Comparison of ENCODE assay signal across 12 mouse cellular contexts in genomic region chr12:56697785-56698184, GRCm38 (mm10). TPM values are rescaled to one million over a fixed set of nuclear protein-coding genes. Genes with fewer than 3 reads are reported as not detected.
A peak's percentile ranks its signal among the peaks of the same experiment; 100 is the strongest.
DNase-seq lines count a peak whose midpoint lies in the region; ATAC-seq lines count a peak whose summit lies in the region.
"Had no signal": no experiment of that assay in that cellular context is flagged by ENCODE, and none has a peak within 500 bp of the region (broad histone marks: within the 10 kb centered on the region; RNA-seq: fewer than 3 reads in every experiment).

No protein-coding gene starts in this region.

- no peak for ATAC-seq in heart, embryonic 14.5 days (ENCODE audit: insufficient number of reproducible peaks, insufficient read depth, low FRiP score, low read depth)
- no peak for ATAC-seq in lung, embryonic 16.5 days (ENCODE audit: low read depth)
- ATAC-seq in intestine, embryonic 16.5 days: no peak
- ATAC-seq in stomach, embryonic 15.5 days (ENCODE audit: insufficient read depth, low FRiP score, low read depth): no peak
- ATAC-seq: CD4-positive, CD25-positive, alpha-beta regulatory T cell, adult 4 months; forebrain, embryonic 16.5 days had no signal

- H3K4me3 ChIP-seq in heart, embryonic 14.5 days (ENCODE audit: control insufficient read depth in 1 of 2, insufficient read depth in 1 of 2, low read depth in 1 of 2, low read length in 2 of 2): no peak overlapping the region; a peak in 1 of 4 replicates
- peak overlapping the region; percentile 48; the same call in 1 of the 2 replicates for H3K4me3 ChIP-seq in lung, embryonic 16.5 days (ENCODE audit: low read length)
- H3K4me3 ChIP-seq in intestine, embryonic 16.5 days (ENCODE audit: low read length): 0 out of 2 replicates have a peak overlapping the region, but pooled peaks have one; percentile 4
- H3K4me3 ChIP-seq in stomach, embryonic 15.5 days (replicated peaks): peak overlapping the region; percentile 40

- H3K36me3 ChIP-seq in heart, embryonic 14.5 days (ENCODE audit: control insufficient read depth, insufficient read depth, low read length): no peaks in the 10 kb centered on the region
- no peaks in the 10 kb centered on the region for H3K36me3 ChIP-seq in lung, embryonic 16.5 days (ENCODE audit: control insufficient read depth, insufficient read depth, low read length)
- no peaks in the 10 kb centered on the region for H3K36me3 ChIP-seq in intestine, embryonic 16.5 days (ENCODE audit: control insufficient read depth, insufficient read depth, low read length)
- H3K36me3 ChIP-seq in stomach, embryonic 15.5 days: no peaks in the 10 kb centered on the region

- DNase-seq in heart, adult 8-10 months (ENCODE audit: low spot score): no peak
- no peak for DNase-seq in lung, postnatal 36 days
- DNase-seq in thymus, postnatal 0 days (ENCODE audit: low spot score): no peak
- DNase-seq in ovary, postnatal 36 days (ENCODE audit: low spot score): no peak

- H3K4me1 ChIP-seq in heart, embryonic 14.5 days (ENCODE audit: control insufficient read depth in 2 of 2, insufficient read depth in 2 of 2, low read length in 2 of 2): peaks cover 14 to 15% of the 10 kb centered on the region in 2 experiments; a peak in 3 of 4 replicates
- H3K4me1 ChIP-seq in lung, embryonic 16.5 days (replicated peaks; ENCODE audit: control insufficient read depth, insufficient read depth, low read length): peaks cover 20% of the 10 kb centered on the region
- peaks cover 16% of the 10 kb centered on the region for H3K4me1 ChIP-seq in intestine, embryonic 16.5 days (ENCODE audit: control insufficient read depth, insufficient read depth, low read length)
- H3K4me1 ChIP-seq in stomach, embryonic 15.5 days: peaks cover 20% of the 10 kb centered on the region

- H3K4me2 ChIP-seq in heart, embryonic 14.5 days (ENCODE audit: low read length): peak overlapping the region; percentile 31
- peak overlapping the region; percentile 67; the same call in 1 of the 2 replicates for H3K4me2 ChIP-seq in lung, embryonic 16.5 days (ENCODE audit: low read depth, low read length)
- H3K4me2 ChIP-seq in intestine, embryonic 16.5 days (ENCODE audit: low read depth, low read length): no peak overlapping the region
- peak overlapping the region; percentile 63 for H3K4me2 ChIP-seq in stomach, embryonic 15.5 days

- H3K9ac ChIP-seq in heart, embryonic 14.5 days (ENCODE audit: low read length): no peak overlapping the region
- H3K9ac ChIP-seq in lung, embryonic 16.5 days (ENCODE audit: low read length): no peak overlapping the region
- no peak overlapping the region for H3K9ac ChIP-seq in intestine, embryonic 16.5 days (ENCODE audit: low read depth, low read length)
- H3K9ac ChIP-seq in stomach, embryonic 15.5 days: no peak overlapping the region
- H3K9ac ChIP-seq: liver, embryonic 14.5 days had no signal

- H3K27me3 ChIP-seq in heart, embryonic 14.5 days (ENCODE audit: control insufficient read depth, insufficient read depth, low read length): peaks cover 94% of the 10 kb centered on the region
- H3K27me3 ChIP-seq in lung, embryonic 16.5 days (ENCODE audit: control insufficient read depth, insufficient read depth, low read depth, low read length): peaks cover 83% of the 10 kb centered on the region
- H3K27me3 ChIP-seq in intestine, embryonic 16.5 days (replicated peaks; ENCODE audit: control insufficient read depth, insufficient read depth, low read length): peaks cover 80% of the 10 kb centered on the region
- peaks cover 76% of the 10 kb centered on the region for H3K27me3 ChIP-seq in stomach, embryonic 15.5 days (replicated peaks)

- WGBS in heart, embryonic 14.5 days: 2% methylated on average over 12 of the region's 12 CpGs
- 2% methylated on average over 12 of the region's 12 CpGs for WGBS in lung, embryonic 16.5 days
- 2% methylated on average over 12 of the region's 12 CpGs for WGBS in intestine, embryonic 16.5 days
- WGBS in stomach, embryonic 15.5 days: 3% methylated on average over 12 of the region's 12 CpGs

- no peak overlapping the region for H3K27ac ChIP-seq in heart, embryonic 14.5 days (replicated peaks in 1 of 2; ENCODE audit: control insufficient read depth in 1 of 2, insufficient read depth in 1 of 2, low read depth in 2 of 2, low read length in 2 of 2)
- no peak overlapping the region for H3K27ac ChIP-seq in lung, embryonic 16.5 days (ENCODE audit: low read length)
- H3K27ac ChIP-seq in intestine, embryonic 16.5 days (ENCODE audit: low read length): no peak overlapping the region
- H3K27ac ChIP-seq in stomach, embryonic 15.5 days: no peak overlapping the region
- H3K27ac ChIP-seq: liver, embryonic 14.5 days had no signal

- no peaks in the 10 kb centered on the region for H3K9me3 ChIP-seq in heart, embryonic 14.5 days (ENCODE audit: control insufficient read depth, low read length)
- H3K9me3 ChIP-seq in lung, embryonic 16.5 days (ENCODE audit: control insufficient read depth, low read length): no peaks in the 10 kb centered on the region
- no peaks in the 10 kb centered on the region for H3K9me3 ChIP-seq in intestine, embryonic 16.5 days (ENCODE audit: control insufficient read depth, low read length)
- no peaks in the 10 kb centered on the region for H3K9me3 ChIP-seq in stomach, embryonic 15.5 days

RNA-seq across cellular contexts. Expression of gene Pax9, which starts 6.2 kb away (rescaled TPM):
- 0.04 TPM in 1 of 2 replicates, not detected in the other for polyA plus RNA-seq in heart, embryonic 14.5 days (2014; fragmentation: Nextera tagmentation; extraction: Ambion mirVana)
- under 1 TPM in 3 of 4 experiments, not detected in 1; 0.05 to 0.25 (median 0.11) TPM for total RNA-seq in heart, adult 8-10 months (2022)
- 0.48 and 0.59 TPM in 2 replicates for polyA plus RNA-seq in lung, embryonic 16.5 days (2015; fragmentation: Nextera tagmentation; extraction: Ambion mirVana)
- polyA plus RNA-seq in intestine, embryonic 16.5 days (2015; fragmentation: Nextera tagmentation; extraction: Ambion mirVana): not detected in 2 replicates
- polyA plus RNA-seq in stomach, embryonic 15.5 days (2015; fragmentation: Nextera tagmentation; extraction: Ambion mirVana): 1.9 and 2.8 TPM in 2 replicates
- 8.5 and 9.3 TPM in 2 replicates for polyA plus RNA-seq in thymus, postnatal 0 days (2015; fragmentation: Nextera tagmentation; extraction: Ambion mirVana)
- total RNA-seq: layer of hippocampus, adult 18-20 months had no signal
- polyA plus RNA-seq: forebrain, embryonic 16.5 days had no signal

Comparison
In these comparisons a context has a peak if more than half of its experiments do, and no peak if none do; other contexts are left out.
1. H3K4me3 ChIP-seq: peak in lung, embryonic 16.5 days (single experiment), intestine, embryonic 16.5 days (single experiment) and stomach, embryonic 15.5 days (single experiment); none in heart, embryonic 14.5 days (0 of 2).